Mouse (Mus musculus) brain, adult 2 months (tissue): ENCODE results near the gene Ttll10.

ENCODE experiments used
- DNase-seq: peaks from one replicate; pipeline ENCODE4 v3.0.0; 2011; ENCODE audit warnings: low read depth, low spot score

Ttll10 gene

GRCm38 (mm10) chr4:156059261-156059660, at the start of gene Ttll10:
TSS of gene Ttll10 (minus strand) at chr4:156059414.
- DNase-seq = no peak

GRCm38 (mm10) chr4:156103342-156103741, 44.1 kb upstream of the Ttll10 start:
- no peak for DNase-seq

GRCm38 (mm10) chr4:156101481-156101903, 42.3 kb upstream of the Ttll10 start:
- peak; percentile 18 for DNase-seq

- no peak for DNase-seq
Measured at GRCm38 (mm10) chr4:156100501-156100900, 41.3 kb upstream of the Ttll10 start.

GRCm38 (mm10) chr4:156099427-156099826, 40.2 kb upstream of the Ttll10 start:
- DNase-seq = no peak

DNA sequence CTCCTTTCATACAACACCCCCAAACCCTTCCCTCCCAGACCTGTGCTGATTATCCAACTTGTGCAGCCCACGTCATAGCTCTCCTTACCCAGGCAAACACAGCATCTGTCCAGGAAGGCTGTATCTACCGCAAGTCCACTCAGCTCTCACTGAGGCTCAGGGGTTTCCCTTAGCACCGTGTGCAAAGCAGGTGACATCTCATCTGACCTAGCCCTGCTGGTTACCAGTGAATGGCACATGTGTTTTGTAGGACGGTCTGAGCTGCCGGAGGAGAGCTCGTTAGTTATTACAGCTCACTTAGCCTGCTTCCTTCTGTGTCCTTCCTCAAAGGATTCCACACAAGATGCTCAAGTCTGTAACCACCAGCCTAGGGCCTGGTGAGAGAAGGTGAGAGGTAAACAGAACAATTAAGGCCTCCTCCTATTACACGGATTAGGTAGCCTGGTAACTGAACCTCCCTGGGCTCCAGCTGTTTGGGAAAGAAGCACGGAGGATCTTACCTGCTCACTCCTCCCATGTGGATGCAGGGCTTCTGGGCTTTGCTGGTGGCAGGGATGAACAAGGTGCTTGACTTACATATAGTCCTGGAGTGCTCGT, 38.7 kb upstream of the Ttll10 start:
- no peak for DNase-seq

DNA sequence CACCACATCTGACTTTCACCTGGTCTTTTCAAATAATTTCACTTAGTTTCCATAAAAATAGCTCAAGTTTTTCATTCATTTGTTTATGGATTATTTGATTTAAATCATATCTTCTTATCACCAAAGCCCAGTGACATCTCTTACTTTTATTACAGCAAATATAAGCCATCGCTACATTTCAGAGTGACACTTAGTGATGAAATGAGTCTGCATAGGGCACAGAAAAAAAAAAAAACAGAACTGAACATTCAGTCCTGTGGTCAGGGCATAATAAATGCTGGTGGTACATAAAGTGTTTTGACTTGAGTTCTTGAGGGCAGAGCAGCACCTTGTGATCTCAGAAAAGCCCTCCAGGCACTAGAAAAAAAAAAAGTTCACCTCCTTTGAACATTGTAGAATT, 37.0 kb upstream of the Ttll10 start:
- DNase-seq = no peak

- DNase-seq = no peak
Measured at GRCm38 (mm10) chr4:156093758-156094157, 34.5 kb upstream of the Ttll10 start.

DNA sequence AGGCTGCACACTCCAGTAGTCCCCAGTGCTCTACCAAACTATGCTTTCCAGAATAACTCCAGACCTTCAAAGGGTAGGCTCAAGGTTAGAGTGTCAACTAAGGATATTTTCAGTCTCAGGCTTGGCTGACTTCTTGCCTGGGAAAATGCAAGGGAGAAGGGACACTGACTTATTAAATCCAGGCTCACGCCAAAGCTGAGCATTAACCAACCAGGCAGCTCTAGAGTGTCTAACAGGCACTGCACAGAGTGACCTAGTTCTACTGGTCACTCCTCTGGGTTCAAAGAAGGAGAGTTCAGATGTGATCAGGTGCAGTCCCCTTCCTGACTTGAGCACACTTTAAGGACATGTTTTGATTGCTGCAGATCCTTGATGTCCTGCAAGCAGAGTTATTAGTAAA, 33.6 kb upstream of the Ttll10 start:
- no peak for DNase-seq

GRCm38 (mm10) chr4:156091236-156091635, 32.0 kb upstream of the Ttll10 start:
- DNase-seq = no peak

DNA sequence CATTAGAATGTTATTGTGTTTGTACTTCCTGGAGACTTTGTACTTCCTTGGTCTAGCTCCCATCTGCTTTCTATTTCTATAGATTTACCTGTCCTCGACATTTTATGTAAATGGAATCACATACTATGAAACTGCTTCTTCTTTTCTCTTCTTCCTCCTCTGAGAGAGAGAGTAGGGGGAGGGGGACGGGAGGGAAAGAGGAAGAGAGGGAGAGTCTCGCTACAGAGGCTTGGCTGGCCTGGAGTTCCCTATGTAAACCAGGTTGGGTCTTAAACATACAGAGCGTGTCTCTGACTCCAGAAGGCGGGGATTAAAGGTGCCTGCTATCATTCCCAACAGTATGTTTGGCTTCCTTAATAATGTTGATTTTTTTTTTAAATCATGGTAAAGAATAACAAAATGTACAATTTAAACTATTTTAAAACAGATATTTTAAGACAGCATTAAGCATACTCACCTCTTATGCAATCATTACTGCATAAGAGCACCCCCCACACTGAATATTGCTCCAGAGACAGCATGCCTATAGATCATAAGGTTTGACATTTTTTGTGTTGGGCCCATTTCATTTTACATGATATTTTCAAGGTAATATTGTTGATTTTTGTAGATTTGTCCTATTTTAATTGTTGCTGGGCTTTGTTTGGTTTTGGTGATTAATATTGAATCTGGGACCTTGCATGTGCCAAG, 28.3 kb upstream of the Ttll10 start:
- DNase-seq = no peak

DNA sequence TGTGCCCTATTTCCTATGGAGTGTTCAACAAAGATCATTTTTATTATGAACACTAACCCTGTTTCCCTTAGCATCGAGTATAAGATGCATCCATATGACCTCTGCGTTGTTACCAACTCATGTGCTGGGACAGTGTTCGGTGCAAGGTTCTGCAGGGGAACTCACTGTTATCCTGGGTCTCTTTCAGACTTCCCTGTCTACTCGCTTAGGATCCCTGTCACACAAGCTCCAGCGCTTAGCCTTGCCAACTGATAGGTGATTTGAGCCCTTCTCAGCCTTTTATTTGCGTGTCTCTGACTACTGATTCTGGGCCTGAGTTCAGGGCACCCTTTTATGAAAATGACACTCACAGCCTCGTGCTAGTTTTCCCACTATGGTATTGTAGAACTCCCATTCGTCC, 26.0 kb upstream of the Ttll10 start:
- DNase-seq = no peak

DNA sequence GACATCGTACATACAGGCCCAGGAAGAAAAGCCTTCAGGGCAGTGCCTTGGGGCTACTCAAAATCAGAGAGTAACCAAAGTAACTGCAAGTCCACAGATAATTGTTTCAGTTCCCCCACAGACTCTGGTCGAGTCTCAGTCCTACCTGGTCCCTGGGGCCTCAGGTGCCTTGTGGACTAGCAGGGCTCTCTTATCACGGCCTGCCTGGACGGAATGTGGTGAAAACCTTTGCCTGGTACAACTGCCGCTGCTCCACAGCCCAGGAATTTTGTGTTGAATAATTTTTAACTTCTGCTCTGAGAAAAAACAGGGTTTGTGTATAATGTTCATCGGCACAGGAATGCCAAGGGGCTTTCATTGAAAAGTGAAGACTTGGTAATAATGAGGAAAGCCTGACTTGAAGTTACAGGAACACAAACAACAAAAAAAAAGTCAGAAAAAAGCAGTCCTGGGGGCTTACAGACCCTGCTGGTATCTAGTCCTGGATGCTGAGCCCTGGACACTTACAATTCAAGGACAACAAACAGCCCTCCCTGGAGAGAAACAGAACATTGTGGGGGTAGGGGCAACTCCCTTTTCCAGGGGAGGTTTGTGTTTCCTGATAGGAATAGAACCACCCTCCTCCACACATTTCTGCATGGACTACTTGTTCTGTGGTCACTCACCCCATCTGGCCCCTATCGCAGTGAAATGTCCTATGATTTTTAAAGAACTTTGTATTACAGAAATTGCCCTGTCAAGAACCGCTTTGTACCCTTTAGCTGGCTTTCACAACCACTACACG, 25.1 kb upstream of the Ttll10 start:
- no peak for DNase-seq

- no peak for DNase-seq
Measured at GRCm38 (mm10) chr4:156083348-156083747, 24.1 kb upstream of the Ttll10 start.

DNA sequence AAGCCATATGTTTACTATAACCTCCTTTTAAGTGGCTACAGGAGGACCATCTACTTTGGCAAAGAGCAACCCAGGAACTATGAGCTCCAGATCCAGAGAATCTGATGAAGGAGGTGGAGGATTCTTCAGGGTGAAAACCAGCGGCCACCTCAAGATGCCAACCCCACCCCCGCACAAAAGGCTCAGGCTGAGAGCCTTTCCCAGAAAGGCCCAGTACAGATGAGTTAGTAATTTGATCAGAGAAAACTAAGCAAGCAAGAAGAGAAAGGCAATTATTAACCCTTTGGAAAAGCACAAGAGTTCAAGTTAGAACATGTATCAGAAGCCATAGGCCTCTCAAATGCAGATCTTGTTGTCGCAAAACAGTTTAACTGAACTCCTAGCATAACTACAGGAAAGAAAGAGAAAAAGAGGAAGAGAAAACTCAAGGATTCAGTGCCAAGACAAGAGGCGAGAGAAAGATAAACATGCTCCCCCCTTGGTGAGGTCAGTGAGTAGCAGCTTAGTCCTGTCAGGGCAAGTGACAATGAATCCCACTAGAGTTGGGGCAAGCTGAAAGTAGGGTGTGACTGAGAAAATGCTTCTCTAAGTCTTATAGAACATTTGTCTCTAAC, 23.5 kb upstream of the Ttll10 start:
- no peak for DNase-seq

- DNase-seq = no peak
Measured at GRCm38 (mm10) chr4:156077499-156078301, 18.5 kb upstream of the Ttll10 start.

DNA sequence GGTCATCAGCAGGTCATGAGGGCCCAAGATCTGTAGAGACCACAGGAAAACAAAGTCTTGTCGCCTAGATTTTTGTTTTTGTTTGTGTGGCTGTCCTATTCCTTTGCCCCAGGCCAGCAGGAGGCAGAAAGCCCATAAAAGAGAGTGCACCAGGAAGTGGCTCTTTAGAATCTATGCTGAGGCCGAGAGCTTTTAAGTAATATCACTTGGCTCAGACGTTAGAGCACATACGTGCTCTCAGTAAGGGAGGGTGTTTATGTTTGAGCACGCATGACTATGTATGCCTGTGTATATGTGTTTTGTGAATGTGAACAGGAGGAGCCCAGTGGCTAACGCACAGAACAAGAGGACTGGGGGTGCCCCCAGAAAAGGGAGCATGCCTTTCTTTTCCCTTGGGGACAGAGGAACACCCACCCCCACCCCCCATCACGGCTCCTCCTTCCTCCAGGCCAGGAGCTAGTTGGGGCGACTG, 17.7 kb upstream of the Ttll10 start:
- DNase-seq = no peak

DNA sequence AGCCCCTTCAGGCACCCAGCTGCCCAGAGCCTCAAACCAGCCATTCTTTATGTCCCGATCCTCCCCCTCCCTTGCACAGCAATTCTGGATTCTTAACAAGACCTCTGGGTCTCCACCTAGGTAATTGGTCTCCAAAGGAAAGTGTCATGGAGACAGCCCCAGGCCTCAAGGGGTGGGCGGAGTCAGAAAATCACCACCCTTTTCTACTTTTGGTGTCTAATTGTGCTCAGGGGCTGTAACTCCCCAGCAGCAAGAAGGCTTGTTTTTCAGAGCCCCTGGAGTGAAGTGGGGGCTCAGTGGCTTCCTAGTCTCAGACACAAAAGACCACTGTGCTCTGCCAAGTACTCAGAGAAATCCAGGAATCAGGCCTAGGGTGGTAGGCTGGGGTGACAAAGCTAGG, 11.5 kb upstream of the Ttll10 start:
- no peak for DNase-seq

DNA sequence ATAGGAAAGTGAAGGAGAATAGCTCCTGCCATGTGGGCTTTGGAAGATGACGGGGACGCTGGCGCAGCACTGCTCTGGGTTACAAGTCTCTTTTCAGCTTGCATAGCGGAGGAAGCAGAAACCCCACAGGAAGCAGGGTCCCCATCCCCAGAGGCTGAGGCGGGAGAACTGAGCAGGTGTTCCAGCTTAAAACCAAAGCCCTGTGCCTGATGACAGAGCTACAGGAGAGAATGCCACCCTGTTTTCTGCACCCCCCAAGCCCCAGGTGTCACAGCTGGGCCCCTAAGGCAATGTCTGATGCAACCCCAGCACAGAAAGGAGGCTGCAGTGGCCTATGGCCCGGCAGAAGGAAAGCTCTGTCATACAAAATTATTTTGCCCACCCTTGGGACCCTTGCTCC, 11.1 kb upstream of the Ttll10 start:
- DNase-seq = no peak

DNA sequence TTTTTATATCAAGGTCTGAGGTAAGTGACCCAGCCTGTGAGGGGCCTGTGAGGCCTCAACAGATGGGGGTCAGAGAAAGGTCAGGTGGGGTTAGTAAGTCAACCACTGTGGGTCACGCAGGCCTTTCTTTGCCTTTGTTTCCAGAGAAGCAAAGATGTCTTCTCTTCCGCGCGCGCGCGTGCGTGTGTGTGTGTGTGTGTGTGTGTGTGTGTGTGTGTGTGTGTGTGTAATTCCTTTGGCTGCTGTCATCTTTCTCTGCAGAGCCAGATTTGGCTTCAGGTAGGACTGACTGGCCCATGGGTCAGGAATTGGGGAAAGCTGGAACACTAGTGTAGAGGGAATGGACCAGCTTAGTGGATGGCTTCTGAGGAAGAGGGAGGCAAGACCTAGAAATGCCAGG, 10.5 kb upstream of the Ttll10 start:
- no peak for DNase-seq

DNA sequence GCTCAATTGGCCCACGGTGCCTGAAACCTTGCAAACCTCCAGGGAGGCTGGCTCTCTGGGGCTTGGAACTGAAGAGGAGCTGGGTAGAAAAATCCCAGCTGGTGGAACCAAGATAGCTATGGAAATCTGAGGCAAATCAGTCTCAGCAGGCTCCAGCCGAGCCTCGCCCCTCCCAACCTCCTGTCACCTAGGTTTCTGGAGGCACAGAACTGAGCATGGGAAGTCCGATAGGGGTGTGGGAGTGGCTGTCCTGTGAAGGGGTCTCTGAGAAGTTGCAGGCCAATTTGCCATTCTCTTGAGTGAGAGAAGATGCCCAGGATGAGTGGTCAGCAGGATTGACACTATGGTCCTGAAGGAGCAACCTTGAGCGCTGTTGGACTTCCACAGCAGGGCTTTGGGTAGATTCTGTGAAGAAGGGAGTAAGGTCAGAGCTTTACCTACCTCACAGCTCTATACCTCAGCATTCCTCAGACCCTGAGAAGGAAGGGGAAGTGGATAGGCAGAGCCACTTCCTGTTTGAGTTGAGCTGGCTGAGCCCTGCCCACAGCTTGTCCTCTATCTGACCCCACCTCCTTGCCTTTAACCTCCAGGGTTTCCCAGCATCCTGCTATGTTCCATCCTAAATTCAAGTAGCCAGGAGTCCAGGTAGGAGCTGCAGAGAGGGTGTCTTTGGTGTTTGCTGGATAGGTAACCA, 8.2 kb upstream of the Ttll10 start:
- DNase-seq = no peak
